ENCODE assay signal across 8 mouse cellular contexts in genomic region chr15:77151178-77151577, GRCm38 (mm10).
A peak's percentile ranks its signal among the peaks of the same experiment; 100 is the strongest.
DNase-seq lines count a peak whose midpoint lies in the region; ATAC-seq and TF ChIP-seq lines count a peak whose summit lies in the region.

No protein-coding gene starts in this region.

- H3K4me2 ChIP-seq in kidney, postnatal 0 days (ENCODE audit: low read length): peak overlapping the region; percentile 81
- peak overlapping the region; percentile 66 for H3K4me2 ChIP-seq in embryonic facial prominence, embryonic 12.5 days (replicated peaks)
- peak overlapping the region; percentile 68 for H3K4me2 ChIP-seq in intestine, embryonic 14.5 days (ENCODE audit: low read length)
- peak overlapping the region; percentile 76 for H3K4me2 ChIP-seq in neural tube, embryonic 12.5 days (replicated peaks)

- no peak overlapping the region; the same call in none of the 2 replicates for H3K27ac ChIP-seq in kidney, postnatal 0 days
- no peak overlapping the region; the same call in 1 of the 2 replicates for H3K27ac ChIP-seq in embryonic facial prominence, embryonic 12.5 days
- H3K27ac ChIP-seq in intestine, embryonic 14.5 days (ENCODE audit: low read depth): peak overlapping the region; percentile 95
- 0 out of 2 replicates have a peak overlapping the region, but pooled peaks have one; percentile 15 for H3K27ac ChIP-seq in neural tube, embryonic 12.5 days

- no peaks in the 10 kb centered on the region for H3K36me3 ChIP-seq in kidney, postnatal 0 days (ENCODE audit: insufficient read depth, low read length)
- H3K36me3 ChIP-seq in embryonic facial prominence, embryonic 12.5 days: no peaks in the 10 kb centered on the region
- H3K36me3 ChIP-seq in intestine, embryonic 14.5 days (ENCODE audit: control insufficient read depth, insufficient read depth, low read length): no peaks in the 10 kb centered on the region
- H3K36me3 ChIP-seq in neural tube, embryonic 12.5 days: 0 out of 2 replicates have a peak, but pooled peaks cover 4% of the 10 kb centered on the region

- peak overlapping the region; percentile 57 for H3K4me3 ChIP-seq in kidney, postnatal 0 days (replicated peaks; ENCODE audit: low read depth, low read length)
- H3K4me3 ChIP-seq in embryonic facial prominence, embryonic 12.5 days: peak overlapping the region; percentile 55
- H3K4me3 ChIP-seq in intestine, embryonic 14.5 days (ENCODE audit: low read depth, low read length): peak overlapping the region; percentile 63
- peak overlapping the region; percentile 61 for H3K4me3 ChIP-seq in neural tube, embryonic 12.5 days

- TF ChIP-seq CTCF in kidney, postnatal 0 days (IDR thresholded peaks at IDR 0.05; ENCODE audit: low read depth): no peak

- ATAC-seq in kidney, postnatal 0 days (replicated peaks; ENCODE audit: low FRiP score, low read depth): no peak
- ATAC-seq in embryonic facial prominence, embryonic 12.5 days (ENCODE audit: insufficient number of reproducible peaks, insufficient read depth, low FRiP score, low TSS enrichment): no peak
- ATAC-seq in intestine, embryonic 14.5 days (replicated peaks; ENCODE audit: low FRiP score, low TSS enrichment, low read depth): no peak
- ATAC-seq in neural tube, embryonic 12.5 days (ENCODE audit: low FRiP score, low read depth): no peak

- H3K27me3 ChIP-seq in kidney, postnatal 0 days (ENCODE audit: insufficient read depth, low read length): no peaks in the 10 kb centered on the region
- H3K27me3 ChIP-seq in embryonic facial prominence, embryonic 12.5 days: no peaks in the 10 kb centered on the region
- no peaks in the 10 kb centered on the region for H3K27me3 ChIP-seq in intestine, embryonic 14.5 days (replicated peaks; ENCODE audit: control insufficient read depth, insufficient read depth, low read length)
- no peaks in the 10 kb centered on the region for H3K27me3 ChIP-seq in neural tube, embryonic 12.5 days (replicated peaks)

- H3K9ac ChIP-seq in kidney, postnatal 0 days (ENCODE audit: low read depth, low read length): 0 out of 2 replicates have a peak overlapping the region, but pooled peaks have one; percentile 52
- peak overlapping the region; percentile 7; the same call in 1 of the 2 replicates for H3K9ac ChIP-seq in embryonic facial prominence, embryonic 12.5 days
- peak overlapping the region; percentile 71 for H3K9ac ChIP-seq in intestine, embryonic 14.5 days (ENCODE audit: low read length)
- peak overlapping the region; percentile 88 for H3K9ac ChIP-seq in neural tube, embryonic 12.5 days

- H3K4me1 ChIP-seq in kidney, postnatal 0 days (replicated peaks; ENCODE audit: insufficient read depth, low read length): peaks cover 24% of the 10 kb centered on the region
- H3K4me1 ChIP-seq in embryonic facial prominence, embryonic 12.5 days: peaks cover 40% of the 10 kb centered on the region
- H3K4me1 ChIP-seq in intestine, embryonic 14.5 days (replicated peaks; ENCODE audit: control insufficient read depth, insufficient read depth, low read length): peaks cover 41% of the 10 kb centered on the region
- peaks cover 47% of the 10 kb centered on the region for H3K4me1 ChIP-seq in neural tube, embryonic 12.5 days

- 20% methylated on average over 8 of the region's 8 CpGs for WGBS in kidney, postnatal 0 days
- WGBS in embryonic facial prominence, embryonic 12.5 days: 43% methylated on average over 8 of the region's 8 CpGs
- WGBS in intestine, embryonic 14.5 days: 40% methylated on average over 8 of the region's 8 CpGs
- 41% methylated on average over 8 of the region's 8 CpGs for WGBS in neural tube, embryonic 12.5 days

- DNase-seq in kidney, postnatal 0 days (ENCODE audit: low spot score): peak; percentile 46
- DNase-seq in kidney, adult 8-10 months: no peak
- no peak for DNase-seq in intestine, embryonic 14.5 days (ENCODE audit: low spot score)
- DNase-seq in layer of hippocampus, adult 11-12 months (ENCODE audit: low spot score): no peak
- DNase-seq in spleen, adult 12 weeks (ENCODE audit: low spot score): no peak
- DNase-seq in urinary bladder, postnatal 14 days (ENCODE audit: low spot score): no peak

- no peaks in the 10 kb centered on the region for H3K9me3 ChIP-seq in kidney, postnatal 0 days (replicated peaks; ENCODE audit: low read length)
- H3K9me3 ChIP-seq in embryonic facial prominence, embryonic 12.5 days: no peaks in the 10 kb centered on the region
- no peaks in the 10 kb centered on the region for H3K9me3 ChIP-seq in intestine, embryonic 14.5 days (ENCODE audit: control insufficient read depth, low read length)
- H3K9me3 ChIP-seq in neural tube, embryonic 12.5 days: no peaks in the 10 kb centered on the region

Comparison
In these comparisons a context has a peak if more than half of its experiments do, and no peak if none do; other contexts are left out.
1. H3K27ac ChIP-seq: peak in intestine, embryonic 14.5 days (single experiment) and neural tube, embryonic 12.5 days (single experiment); none in kidney, postnatal 0 days (single experiment) and embryonic facial prominence, embryonic 12.5 days (single experiment).
2. H3K9ac ChIP-seq: peak in every context shown above with its lines; median percentile 88 in neural tube, embryonic 12.5 days; 71 in intestine, embryonic 14.5 days; 52 in kidney, postnatal 0 days; 7 in embryonic facial prominence, embryonic 12.5 days.
3. Peak in every context shown above with its lines, with median percentiles within 50 percentile points of each other: H3K4me2 ChIP-seq and H3K4me3 ChIP-seq.